Mouse (Mus musculus) ovary, postnatal 10 days (tissue): Measurements from ENCODE around the gene Adamts10.

Source experiments
- DNase-seq: peaks from one replicate; pipeline ENCODE4 v3.0.0; 2022; ENCODE audit warnings: low spot score

The Adamts10 gene

DNA sequence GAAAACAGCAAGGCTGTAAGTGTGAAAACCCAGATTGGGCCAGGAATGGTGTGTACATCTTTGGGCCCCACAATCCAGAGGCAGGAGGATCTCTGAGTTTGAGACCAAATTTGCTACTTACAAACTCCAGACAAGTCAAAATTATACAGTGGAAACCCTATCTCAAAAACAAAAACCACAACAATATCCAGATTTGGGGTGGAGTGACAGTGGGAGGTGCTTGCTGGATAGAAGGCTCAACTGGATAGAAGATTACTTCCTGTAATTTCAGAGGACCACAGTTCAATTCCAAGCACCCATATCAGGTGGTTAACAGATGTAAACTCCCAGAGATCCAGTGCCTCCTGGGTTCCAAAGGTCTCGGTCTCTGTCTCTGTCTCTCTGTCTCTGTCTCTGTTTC lies 30.5 kb downstream of the Adamts10 start:
- no peak for DNase-seq

DNA sequence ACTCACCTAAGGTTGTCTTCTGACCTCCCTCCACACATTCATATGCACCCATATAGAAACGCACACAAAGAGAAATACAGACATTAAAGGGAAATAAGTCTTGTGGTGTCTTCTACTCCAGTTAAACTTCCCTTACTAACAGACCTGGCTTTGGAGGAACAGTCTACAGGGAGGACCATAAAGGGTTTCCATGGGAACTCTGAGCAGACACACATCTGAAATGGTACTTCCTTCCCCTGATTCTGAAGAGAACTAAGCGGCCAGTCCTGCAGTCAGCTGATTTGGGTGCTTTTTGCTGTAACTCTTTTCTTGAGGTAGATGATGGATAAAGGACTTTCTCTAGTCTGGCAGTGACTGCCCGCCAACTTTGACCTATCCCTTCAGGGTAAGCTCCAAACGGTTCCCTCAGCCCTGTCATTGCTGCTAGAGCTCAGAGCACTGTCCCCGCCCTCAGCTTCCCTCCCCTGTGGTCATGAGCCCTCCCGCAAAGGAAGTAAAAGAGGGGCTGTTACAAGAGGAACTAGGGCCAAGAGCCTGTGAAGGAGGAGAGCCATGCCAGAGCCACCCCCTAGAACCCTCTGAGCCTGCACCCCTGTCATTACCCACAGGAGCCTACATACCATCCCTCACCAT lies 31.3 kb downstream of the Adamts10 start, which contains the start of gene Myo1f:
Gene Myo1f (plus strand): TSS at position 485 of the 633 bp plus-strand sequence.
- DNase-seq = no peak

DNA sequence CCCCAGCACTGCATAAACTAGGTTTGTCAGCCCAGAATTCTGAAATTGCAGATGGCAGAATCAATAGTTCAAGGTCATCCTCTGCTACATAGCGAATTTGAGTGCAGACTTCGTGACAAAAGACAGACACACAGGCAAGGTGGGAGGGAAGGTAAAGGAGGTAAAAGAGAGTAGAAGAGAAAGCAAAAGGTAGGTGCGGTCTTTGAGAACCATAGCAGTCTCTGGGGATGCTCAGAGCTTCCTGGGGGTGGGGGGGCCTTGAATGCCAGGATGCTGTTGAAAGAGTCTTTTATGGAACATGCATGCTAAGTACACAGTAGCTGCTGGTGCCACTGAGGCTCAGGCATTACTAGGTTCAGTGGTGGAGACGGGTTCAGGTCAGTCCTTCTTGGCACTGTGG lies 33.9 kb downstream of the Adamts10 start:
- DNase-seq = no peak

DNA sequence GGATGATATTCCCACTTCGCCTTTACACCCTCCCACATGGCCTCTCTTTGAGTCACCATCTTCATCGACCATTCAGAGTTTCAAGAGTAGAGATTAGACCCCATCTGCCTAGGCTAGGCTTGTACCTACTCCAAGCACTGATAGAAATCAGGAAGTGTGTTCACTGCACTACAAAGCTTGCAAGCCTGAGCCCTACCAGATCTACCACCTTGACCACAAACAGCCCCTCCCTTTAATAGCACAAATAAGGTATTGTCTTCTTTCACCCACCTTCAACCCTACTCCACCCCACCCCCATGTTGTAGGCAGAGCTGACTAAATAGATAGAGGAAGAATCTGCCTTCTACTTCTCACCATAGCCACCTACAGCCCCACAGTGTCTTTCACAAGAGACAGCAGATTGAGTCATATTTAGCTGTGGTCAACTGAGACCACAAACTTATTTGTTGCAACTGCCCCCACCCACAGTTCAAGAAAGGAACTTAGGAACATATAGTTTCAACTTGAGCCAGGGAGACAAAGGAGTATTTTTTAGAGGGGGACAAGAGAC lies 39.6 kb downstream of the Adamts10 start:
- DNase-seq = no peak

- no peak for DNase-seq
Observed at GRCm38 (mm10) chr17:33564599-33564998, 40.6 kb downstream of the Adamts10 start.

GRCm38 (mm10) chr17:33566182-33566581 lies 42.2 kb downstream of the Adamts10 start:
- no peak for DNase-seq

GRCm38 (mm10) chr17:33584061-33584460 lies 60.1 kb downstream of the Adamts10 start:
- DNase-seq = no peak

GRCm38 (mm10) chr17:33586011-33586410 lies 62.0 kb downstream of the Adamts10 start:
- DNase-seq = no peak

GRCm38 (mm10) chr17:33597271-33597670 lies 73.3 kb downstream of the Adamts10 start:
- no peak for DNase-seq

DNA sequence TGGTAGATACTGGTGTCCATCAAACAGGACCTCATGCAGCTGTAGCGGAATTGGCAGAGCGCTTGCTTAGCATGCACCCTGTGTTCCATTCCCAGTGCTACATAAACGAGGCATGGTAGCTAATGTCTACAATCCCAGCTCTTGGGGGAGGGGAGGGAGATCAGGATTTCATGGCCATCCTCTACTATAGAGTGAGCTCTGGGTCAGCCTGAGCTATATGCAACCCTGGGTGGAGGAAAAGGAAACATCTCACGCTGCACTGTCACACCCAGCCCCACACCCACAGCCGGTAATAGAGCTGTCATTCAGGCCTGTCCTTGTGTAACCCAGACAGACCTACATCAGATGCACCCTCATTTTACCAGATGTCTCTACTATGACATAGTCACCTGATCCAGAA lies 74.5 kb downstream of the Adamts10 start:
- no peak for DNase-seq

DNA sequence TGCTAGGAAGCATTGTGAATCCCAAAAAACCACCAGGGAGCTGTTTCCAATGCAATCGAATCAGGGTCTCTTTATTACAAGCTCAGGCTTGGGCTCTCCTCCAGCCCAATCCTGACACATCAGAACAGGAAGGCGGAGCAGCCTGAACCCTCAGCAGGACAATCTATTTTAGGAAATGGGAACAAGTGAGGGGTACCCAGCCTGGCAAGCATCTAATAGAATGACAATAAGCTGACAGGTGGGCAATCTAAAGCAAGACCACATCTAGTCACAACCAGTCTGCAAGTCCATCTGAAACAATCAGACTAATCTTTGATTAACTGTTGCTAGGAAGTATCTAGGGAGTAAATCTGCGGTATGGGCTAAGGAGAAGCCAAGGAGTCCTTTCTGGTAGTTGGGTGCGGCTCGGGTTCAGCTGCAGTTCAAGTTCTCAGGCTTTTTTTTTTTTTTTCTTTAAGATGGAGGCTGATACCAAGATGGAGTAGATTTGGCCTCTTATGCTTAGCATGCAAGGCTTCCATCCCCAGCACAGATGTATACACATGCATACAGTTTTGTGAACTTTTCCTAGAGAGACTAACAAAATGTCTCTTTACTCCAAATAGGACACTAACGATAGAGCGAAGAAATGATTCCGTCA lies 76.0 kb downstream of the Adamts10 start:
- DNase-seq = no peak

- no peak for DNase-seq
Observed at GRCm38 (mm10) chr17:33600831-33601230, 76.8 kb downstream of the Adamts10 start.

DNA sequence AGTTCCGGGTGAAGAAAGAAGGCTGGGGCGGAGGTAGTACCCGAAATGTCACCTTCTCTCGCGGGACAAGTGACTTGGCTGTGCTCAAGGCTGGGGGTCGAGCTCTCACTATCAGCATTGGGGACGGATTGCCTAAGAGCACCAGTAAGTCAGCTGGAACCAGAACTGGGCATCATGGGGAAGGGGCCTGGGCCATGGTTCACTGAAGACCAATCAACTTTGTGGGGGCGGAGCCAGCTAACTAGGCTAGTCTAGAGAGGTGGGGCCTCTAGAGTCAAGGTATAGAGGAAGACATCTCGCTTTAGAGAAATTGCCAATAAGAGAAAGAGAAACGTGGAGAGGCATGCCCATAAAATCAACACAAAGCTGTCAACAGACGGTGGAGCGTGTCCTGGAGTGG lies 77.9 kb downstream of the Adamts10 start:
- no peak for DNase-seq
